Mouse (Mus musculus): Measurements from ENCODE around the gene Wrap53.

GRCm38 (mm10) chr11:69604347-69604746 lies 24.3 kb upstream of the Wrap53 start:
- TF ChIP-seq MYC (IDR thresholded peaks at IDR 0.05; ENCODE audit: low read depth, low read length): no peak
- TF ChIP-seq CTCF (IDR thresholded peaks at IDR 0.05 in 2 of 3, conservative IDR thresholded peaks at IDR 0.05 in 1 of 3; ENCODE audit: control insufficient read depth in 1 of 3, insufficient read depth in 1 of 3, low read depth in 2 of 3, low read length in 3 of 3, poor library complexity in 1 of 3, severe bottlenecking in 1 of 3): no peak
- TF ChIP-seq RCOR1 (IDR thresholded peaks at IDR 0.05; ENCODE audit: low read depth, low read length): no peak
- TF ChIP-seq POLR2A (IDR thresholded peaks at IDR 0.05; ENCODE audit: control insufficient read depth in 1 of 2, insufficient read depth in 1 of 2, low read depth in 1 of 2, low read length in 2 of 2, poor library complexity in 1 of 2): no peak
- TF ChIP-seq CHD1 (IDR thresholded peaks at IDR 0.05; ENCODE audit: low read depth, low read length): no peak
- TF ChIP-seq POLR2AphosphoS2 (IDR thresholded peaks at IDR 0.05; ENCODE audit: low read length): no peak
- TF ChIP-seq USF1 (IDR thresholded peaks at IDR 0.05; ENCODE audit: low read depth, low read length): no peak
- no peak for TF ChIP-seq NELFE (IDR thresholded peaks at IDR 0.05; ENCODE audit: low read depth, low read length)
- no peak for TF ChIP-seq TAL1 (IDR thresholded peaks at IDR 0.05; ENCODE audit: low read length)
- no peak for TF ChIP-seq ZKSCAN1 (IDR thresholded peaks at IDR 0.05; ENCODE audit: low read depth, low read length)
- TF ChIP-seq CHD2 (IDR thresholded peaks at IDR 0.05; ENCODE audit: low read length): no peak

Data from MEL (cell line).